In the genomic region with DNA sequence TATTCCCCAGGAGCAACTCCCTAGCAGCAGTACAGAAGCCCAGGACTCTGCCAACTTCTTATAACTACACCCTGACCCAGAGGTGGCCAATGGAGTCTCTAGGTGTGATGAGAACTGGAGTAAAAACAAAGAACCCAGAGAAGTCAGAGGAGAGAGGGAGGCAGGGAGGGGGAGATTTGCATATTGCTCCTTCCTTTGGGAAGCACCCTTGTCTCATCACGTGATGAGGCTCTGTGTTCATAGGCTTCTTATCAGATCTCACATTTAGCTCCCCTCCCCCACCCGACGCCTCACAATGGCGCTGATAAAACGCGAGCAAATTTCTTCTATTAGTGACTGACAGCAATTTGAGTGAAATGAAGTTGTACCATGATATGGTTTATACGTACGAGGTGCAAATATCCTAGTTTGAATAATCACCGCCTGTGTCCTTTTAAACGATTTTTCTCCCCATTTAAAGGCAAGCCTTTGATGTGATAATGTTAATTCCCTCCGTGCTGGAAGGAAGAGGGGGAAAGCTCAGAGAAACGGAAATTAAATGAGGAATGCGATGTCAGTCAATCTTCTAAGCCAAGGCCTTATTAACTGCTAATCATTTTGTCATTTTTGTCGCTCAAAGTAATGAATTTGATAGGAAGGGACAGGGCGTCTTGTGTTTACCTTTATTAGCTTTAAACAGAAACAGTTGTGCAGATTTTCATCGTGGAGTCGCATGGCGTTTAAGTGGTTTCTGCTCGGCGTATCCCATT, we compare ENCODE assay signal across 12 mouse cellular contexts.
DNase-seq lines count a peak whose midpoint lies in the region; ATAC-seq lines count a peak whose summit lies in the region.
"Had no signal": no experiment of that assay in that cellular context is flagged by ENCODE, and none has a peak within 500 bp of the region (broad histone marks: within the 10 kb centered on the region; RNA-seq: fewer than 3 reads in every experiment).

No protein-coding gene starts in this region.

- DNase-seq in brain, embryonic 18.5 days (ENCODE audit: low read depth, low spot score), result peak; percentile 12
- DNase-seq in gastrocnemius, postnatal 36 days, result no peak
- no peak for DNase-seq in spleen, postnatal 36 days (ENCODE audit: low spot score in 2 of 2)
- no peak for DNase-seq in frontal cortex, adult 2 months (ENCODE audit: extremely low spot score in 1 of 2, low spot score in 1 of 2)
- DNase-seq: layer of hippocampus, postnatal 36 days; lung, postnatal 36 days had no signal

- no peaks in the 10 kb centered on the region for H3K4me1 ChIP-seq in embryonic facial prominence, embryonic 13.5 days
- peaks cover 15% of the 10 kb centered on the region for H3K4me1 ChIP-seq in hindbrain, embryonic 13.5 days (replicated peaks)
- H3K4me1 ChIP-seq in midbrain, embryonic 15.5 days, result peaks cover 22% of the 10 kb centered on the region
- H3K4me1 ChIP-seq: liver, embryonic 12.5 days had no signal

- no peak overlapping the region for H3K27ac ChIP-seq in embryonic facial prominence, embryonic 13.5 days
- peak overlapping the region; percentile 45 for H3K27ac ChIP-seq in hindbrain, embryonic 13.5 days
- peak overlapping the region; percentile 58 for H3K27ac ChIP-seq in midbrain, embryonic 15.5 days
- H3K27ac ChIP-seq: liver, embryonic 12.5 days had no signal

- intact Hi-C loops in gastrocnemius, postnatal 36 days (cut with DNase I), result no loop called here

- no peak for ATAC-seq in embryonic facial prominence, embryonic 13.5 days (ENCODE audit: insufficient number of reproducible peaks, insufficient read depth, low FRiP score, low TSS enrichment, low read depth)
- ATAC-seq in hindbrain, embryonic 13.5 days (ENCODE audit: low FRiP score), result peak; percentile 71; the same call in 1 of the 2 replicates
- peak; percentile 68 for ATAC-seq in midbrain, embryonic 15.5 days (replicated peaks)
- ATAC-seq in activated CD4-positive, CD25-positive, alpha-beta regulatory T cell, adult 4 months, result no peak
- ATAC-seq: intestine, embryonic 16.5 days; liver, embryonic 12.5 days had no signal

- peak overlapping the region; percentile 39 for H3K4me2 ChIP-seq in embryonic facial prominence, embryonic 13.5 days
- peak overlapping the region; percentile 26 for H3K4me2 ChIP-seq in hindbrain, embryonic 13.5 days
- H3K4me2 ChIP-seq in midbrain, embryonic 15.5 days, result peak overlapping the region; percentile 30
- H3K4me2 ChIP-seq: liver, embryonic 12.5 days had no signal

- no peak overlapping the region for H3K9ac ChIP-seq in embryonic facial prominence, embryonic 13.5 days
- no peak overlapping the region for H3K9ac ChIP-seq in hindbrain, embryonic 13.5 days
- no peak overlapping the region for H3K9ac ChIP-seq in midbrain, embryonic 15.5 days
- H3K9ac ChIP-seq: liver, embryonic 12.5 days had no signal

- H3K4me3 ChIP-seq in embryonic facial prominence, embryonic 13.5 days, result no peak overlapping the region
- H3K4me3 ChIP-seq in hindbrain, embryonic 13.5 days, result no peak overlapping the region
- peak overlapping the region; percentile 13; the same call in 1 of the 2 replicates for H3K4me3 ChIP-seq in midbrain, embryonic 15.5 days
- H3K4me3 ChIP-seq: liver, embryonic 12.5 days had no signal

- H3K36me3 ChIP-seq in embryonic facial prominence, embryonic 13.5 days, result no peaks in the 10 kb centered on the region
- H3K36me3 ChIP-seq in hindbrain, embryonic 13.5 days, result no peaks in the 10 kb centered on the region
- no peaks in the 10 kb centered on the region for H3K36me3 ChIP-seq in midbrain, embryonic 15.5 days (replicated peaks)
- H3K36me3 ChIP-seq: liver, embryonic 12.5 days had no signal

- no peaks in the 10 kb centered on the region for H3K9me3 ChIP-seq in embryonic facial prominence, embryonic 13.5 days
- H3K9me3 ChIP-seq in hindbrain, embryonic 13.5 days, result no peaks in the 10 kb centered on the region
- no peaks in the 10 kb centered on the region for H3K9me3 ChIP-seq in midbrain, embryonic 15.5 days
- H3K9me3 ChIP-seq: liver, embryonic 12.5 days had no signal

- WGBS in embryonic facial prominence, embryonic 13.5 days, result 8% methylated on average over 20 of the region's 20 CpGs
- WGBS in hindbrain, embryonic 13.5 days, result 23% methylated on average over 20 of the region's 20 CpGs
- 12% methylated on average over 20 of the region's 20 CpGs for WGBS in midbrain, embryonic 15.5 days

- H3K27me3 ChIP-seq in embryonic facial prominence, embryonic 13.5 days, result peaks cover 42% of the 10 kb centered on the region
- peaks cover 4% of the 10 kb centered on the region; the same call in 1 of the 2 replicates for H3K27me3 ChIP-seq in hindbrain, embryonic 13.5 days
- no peaks in the 10 kb centered on the region for H3K27me3 ChIP-seq in midbrain, embryonic 15.5 days (replicated peaks)
- H3K27me3 ChIP-seq: liver, embryonic 12.5 days had no signal

Comparison
In these comparisons a context has a peak if more than half of its experiments do, and no peak if none do; other contexts are left out.
1. ATAC-seq: peak in hindbrain, embryonic 13.5 days (single experiment) and midbrain, embryonic 15.5 days (single experiment); none in embryonic facial prominence, embryonic 13.5 days (single experiment) and activated CD4-positive, CD25-positive, alpha-beta regulatory T cell, adult 4 months (single experiment).
2. Peak in every context shown above with its lines, with median percentiles within 50 percentile points of each other: H3K4me2 ChIP-seq.